Comparison of ENCODE assay signal across 8 mouse cellular contexts in genomic region chr15:9748359-9749102, GRCm38 (mm10). TPM values are rescaled to one million over a fixed set of nuclear protein-coding genes. Genes with fewer than 3 reads are reported as not detected.
DNase-seq lines count a peak whose midpoint lies in the region; ATAC-seq lines count a peak whose summit lies in the region.

TSS of gene Spef2 (minus strand) at chr15:9748868.

- no peak within 1 kb of the TSS for H3K4me3 ChIP-seq in intestine, embryonic 15.5 days (replicated peaks)
- H3K4me3 ChIP-seq in megakaryocyte, embryonic 14.5 days (replicated peaks) = peak within 1 kb of the TSS; percentile 90

- intact Hi-C loops in left cerebral cortex, postnatal 10 days (cut with DNase I) = no loop called here

- H3K36me3 ChIP-seq in intestine, embryonic 15.5 days = no peaks in the 10 kb centered on the region
- H3K36me3 ChIP-seq in megakaryocyte, embryonic 14.5 days (replicated peaks; ENCODE audit: low read length) = no peaks in the 10 kb centered on the region

- ATAC-seq in intestine, embryonic 15.5 days = peak; percentile 88

- 30% methylated on average over 16 of the region's 16 CpGs for WGBS in intestine, embryonic 15.5 days

- no peaks in the 10 kb centered on the region for H3K4me1 ChIP-seq in intestine, embryonic 15.5 days (replicated peaks)
- peaks cover 17% of the 10 kb centered on the region for H3K4me1 ChIP-seq in megakaryocyte, embryonic 14.5 days

- no peak within 1 kb of the TSS for H3K27ac ChIP-seq in intestine, embryonic 15.5 days

- no peak within 1 kb of the TSS for H3K9ac ChIP-seq in intestine, embryonic 15.5 days

- H3K4me2 ChIP-seq in intestine, embryonic 15.5 days (replicated peaks) = peak within 1 kb of the TSS; percentile 40

- DNase-seq in adrenal gland, adult 2 months = peak; percentile 83
- peak; percentile 90 for DNase-seq in embryo, embryonic 10 days (ENCODE audit: low spot score)
- DNase-seq in gastrocnemius, postnatal 4 days (ENCODE audit: low spot score in 2 of 2) = peak; percentile 19 to 46
- peak; percentile 56 to 74 for DNase-seq in left cerebral cortex, postnatal 10 days (ENCODE audit: extremely low spot score in 1 of 2, low spot score in 2 of 2)
- DNase-seq in right cerebral cortex, postnatal 14 days = peak; percentile 57
- peak; percentile 28 to 45 for DNase-seq in urinary bladder, postnatal 36 days (ENCODE audit: low spot score in 2 of 2)

- H3K27me3 ChIP-seq in intestine, embryonic 15.5 days (replicated peaks) = no peaks in the 10 kb centered on the region
- no peaks in the 10 kb centered on the region for H3K27me3 ChIP-seq in megakaryocyte, embryonic 14.5 days (replicated peaks)

- H3K9me3 ChIP-seq in intestine, embryonic 15.5 days = no peaks in the 10 kb centered on the region
- no peaks in the 10 kb centered on the region for H3K9me3 ChIP-seq in megakaryocyte, embryonic 14.5 days

RNA-seq across cellular contexts. Expression of gene Spef2, which starts in this region (rescaled TPM):
- total RNA-seq in adrenal gland, adult 2 months (2021) = under 1 TPM; 0.17 to 0.37 TPM
- 0.03 TPM in 1 of 2 replicates, not detected in the other for polyA plus RNA-seq in adrenal gland, adult 2 months (2012; rRNA removed)
- total RNA-seq in gastrocnemius, postnatal 4 days (2021) = under 1 TPM; 0.05 to 0.12 TPM
- 0.04 and 0.21 TPM in 2 replicates for polyA plus RNA-seq in intestine, embryonic 15.5 days (2015; fragmentation: Nextera tagmentation; extraction: Ambion mirVana)
- 1 to 10 TPM in 1 of 2 experiments, under 1 TPM in 1; 0.94 to 1.0 TPM for total RNA-seq in left cerebral cortex, postnatal 10 days (2021)
- polyA plus RNA-seq in megakaryocyte, embryonic 14.5 days (2012; ENCODE audit: insufficient read depth, low replicate concordance) = not detected in 2 replicates

Comparison
In these comparisons a context has a peak if more than half of its experiments do, and no peak if none do; other contexts are left out.
1. Peak in DNase-seq in adrenal gland, adult 2 months; RNA of the gene not detected or under 1 TPM.
2. Peak in DNase-seq in gastrocnemius, postnatal 4 days; RNA of the gene not detected or under 1 TPM.
3. Peak in ATAC-seq and H3K4me2 ChIP-seq in intestine, embryonic 15.5 days; RNA of the gene not detected or under 1 TPM.
4. DNase-seq: peak in every context shown above with its lines; median percentile 90 in embryo, embryonic 10 days; 83 in adrenal gland, adult 2 months; 65 in left cerebral cortex, postnatal 10 days; 57 in right cerebral cortex, postnatal 14 days; 36 in urinary bladder, postnatal 36 days; 32 in gastrocnemius, postnatal 4 days.